Mouse (Mus musculus) MEL (cell line): Measurements from ENCODE around the gene Zg16. TPM values are rescaled to one million over a fixed set of nuclear protein-coding genes. Genes with fewer than 3 reads are reported as not detected.

Experiments
- DNase-seq: peaks from one replicate; pipeline ENCODE4 v3.0.0; 2011; ENCODE audit warnings: low read depth, low spot score
- H3K27ac ChIP-seq: 2 replicates; pipeline ENCODE4 v1.5.1; 2012; ENCODE audit warnings: low read depth, mild to moderate bottlenecking, control low read depth, low read length, moderate library complexity; ENCODE audit not compliant: control insufficient read depth
- H3K27me3 ChIP-seq, 2 experiments: fragments of 150-350 bp in 1 of 2; sonication (generic) in 1 of 2; 2 replicates each; pipeline ENCODE4 v1.6.1; 2012; ENCODE audit warnings: low read length in 2 of 2, mild to moderate bottlenecking in 2 of 2, improper control_type of control experiment in 1 of 2, moderate library complexity in 1 of 2; ENCODE audit not compliant: insufficient read depth in 2 of 2, control insufficient read depth in 1 of 2
- H3K36me3 ChIP-seq, 2 experiments: 2 replicates each; pipeline ENCODE4 v1.6.1; 2012 to 2014; ENCODE audit warnings: low read length in 2 of 2, improper control_type of control experiment in 1 of 2, inconsistent platforms in 1 of 2, mild to moderate bottlenecking in 1 of 2; ENCODE audit not compliant: insufficient read depth in 2 of 2, control insufficient read depth in 1 of 2
- H3K4me1 ChIP-seq, 2 experiments: fragments of 150-350 bp in 1 of 2; sonication (generic) in 1 of 2; 2 replicates each; pipeline ENCODE4 v1.6.1; 2012; ENCODE audit warnings: low read length in 2 of 2, improper control_type of control experiment in 1 of 2, mild to moderate bottlenecking in 1 of 2; ENCODE audit not compliant: insufficient read depth in 2 of 2, control insufficient read depth in 1 of 2
- H3K4me3 ChIP-seq, 2 experiments: fragments of 150-350 bp in 1 of 2; sonication (generic) in 1 of 2; 2 replicates each; pipeline ENCODE4 v1.5.1; 2012; ENCODE audit warnings: low read depth in 2 of 2, low read length in 2 of 2, mild to moderate bottlenecking in 2 of 2, moderate library complexity in 2 of 2, control low read depth in 1 of 2, improper control_type of control experiment in 1 of 2; ENCODE audit not compliant: control insufficient read depth in 1 of 2, insufficient read depth in 1 of 2
- H3K79me2 ChIP-seq: 2 replicates; pipeline ENCODE4 v1.6.1; 2012; ENCODE audit warnings: mild to moderate bottlenecking, low read length, moderate library complexity; ENCODE audit not compliant: control insufficient read depth, poor library complexity, insufficient read depth
- H3K9ac ChIP-seq: 2 replicates; pipeline ENCODE4 v1.6.1; 2012; ENCODE audit warnings: low read depth, mild to moderate bottlenecking, control low read depth, low read length, moderate library complexity; ENCODE audit not compliant: control insufficient read depth, poor library complexity, severe bottlenecking
- H3K9me3 ChIP-seq: fragments of 150-350 bp; sonication (generic); replicated peaks from 2 replicates; pipeline ENCODE4 v1.6.1; 2012; ENCODE audit warnings: mild to moderate bottlenecking, low read length, improper control_type of control experiment, moderate library complexity; ENCODE audit not compliant: insufficient read depth
- CHD1 ChIP-seq: IDR thresholded peaks from 2 replicates; pipeline ENCODE4 v1.6.1; 2012; ENCODE audit warnings: low read depth, mild to moderate bottlenecking, inconsistent platforms, low read length, improper control_type of control experiment
- CTCF ChIP-seq, 3 experiments: IDR thresholded peaks in 2 of 3; conservative IDR thresholded peaks in 1 of 3; 2 replicates each; pipeline ENCODE4 v1.5.1; 2011 to 2012; ENCODE audit warnings: low read length in 3 of 3, low read depth in 2 of 3, mild to moderate bottlenecking in 2 of 3, improper control_type of control experiment in 1 of 3, inconsistent platforms in 1 of 3, mixed read lengths in 1 of 3, moderate library complexity in 1 of 3; ENCODE audit not compliant: control insufficient read depth in 1 of 3, insufficient read depth in 1 of 3, poor library complexity in 1 of 3, severe bottlenecking in 1 of 3
- EP300 ChIP-seq, 2 experiments: IDR thresholded peaks; 2 replicates each; pipeline ENCODE4 v1.6.1; 2011; ENCODE audit warnings: improper control_type of control experiment in 2 of 2, low read length in 2 of 2, low read depth in 1 of 2, mild to moderate bottlenecking in 1 of 2
- GABPA ChIP-seq: IDR thresholded peaks from 2 replicates; pipeline ENCODE4 v1.6.1; 2012; ENCODE audit warnings: low read depth, mild to moderate bottlenecking, inconsistent platforms, low read length, improper control_type of control experiment, moderate library complexity
- HCFC1 ChIP-seq: IDR thresholded peaks from 2 replicates; pipeline ENCODE4 v1.6.1; 2012; ENCODE audit warnings: low read depth, mild to moderate bottlenecking, inconsistent platforms, low read length, improper control_type of control experiment, moderate library complexity
- JUND ChIP-seq: IDR thresholded peaks from 2 replicates; pipeline ENCODE4 v1.6.1; 2011; ENCODE audit warnings: low read depth, mild to moderate bottlenecking, improper control_type of control experiment, low read length
- KAT2A ChIP-seq: conservative IDR thresholded peaks from 2 replicates; pipeline ENCODE4 v1.6.1; 2012; ENCODE audit warnings: low read depth, low read length, improper control_type of control experiment, inconsistent platforms
- MAFK ChIP-seq: IDR thresholded peaks from 2 replicates; pipeline ENCODE4 v1.6.1; 2011; ENCODE audit warnings: low read depth, mild to moderate bottlenecking, low read length, improper control_type of control experiment, borderline replicate concordance
- MAX ChIP-seq: IDR thresholded peaks from 2 replicates; pipeline ENCODE4 v1.6.1; 2011; ENCODE audit warnings: low read length, improper control_type of control experiment
- MAZ ChIP-seq: IDR thresholded peaks from 2 replicates; pipeline ENCODE4 v1.6.1; 2012; ENCODE audit warnings: low read depth, mild to moderate bottlenecking, inconsistent platforms, low read length, improper control_type of control experiment
- MXI1 ChIP-seq: IDR thresholded peaks from 2 replicates; pipeline ENCODE4 v1.6.1; 2011; ENCODE audit warnings: mild to moderate bottlenecking, low read depth, low read length, improper control_type of control experiment
- MYB ChIP-seq: IDR thresholded peaks from 2 replicates; pipeline ENCODE4 v1.6.1; 2011; ENCODE audit warnings: mild to moderate bottlenecking, low read depth, low read length, improper control_type of control experiment
- NRF1 ChIP-seq: IDR thresholded peaks from 2 replicates; pipeline ENCODE4 v1.6.1; 2014; ENCODE audit warnings: low read depth, mild to moderate bottlenecking, inconsistent platforms, low read length, improper control_type of control experiment, moderate library complexity; ENCODE audit not compliant: poor library complexity, insufficient read depth, severe bottlenecking
- POLR2AphosphoS2 ChIP-seq: IDR thresholded peaks from 2 replicates; pipeline ENCODE4 v1.6.1; 2011; ENCODE audit warnings: low read length, improper control_type of control experiment
- POLR2AphosphoS5 ChIP-seq: IDR thresholded peaks from 2 replicates; pipeline ENCODE4 v1.6.1; 2012; ENCODE audit warnings: low read depth, borderline replicate concordance, mild to moderate bottlenecking, inconsistent platforms, low read length, moderate library complexity, mixed read lengths
- RCOR1 ChIP-seq: IDR thresholded peaks from 2 replicates; pipeline ENCODE4 v1.6.1; 2012; ENCODE audit warnings: low read depth, mild to moderate bottlenecking, inconsistent platforms, low read length, improper control_type of control experiment
- SIN3A ChIP-seq: IDR thresholded peaks from 2 replicates; pipeline ENCODE4 v1.6.1; 2012; ENCODE audit warnings: low read length, improper control_type of control experiment, inconsistent platforms
- TAL1 ChIP-seq: IDR thresholded peaks from 2 replicates; pipeline ENCODE4 v1.6.1; 2012; ENCODE audit warnings: mild to moderate bottlenecking, inconsistent platforms, low read length, moderate library complexity, mixed read lengths
- TBP ChIP-seq: IDR thresholded peaks from 2 replicates; pipeline ENCODE4 v1.8.0; 2011; ENCODE audit warnings: low read depth, low read length, improper control_type of control experiment
- TCF12 ChIP-seq: IDR thresholded peaks from 2 replicates; pipeline ENCODE4 v1.6.1; 2014; ENCODE audit warnings: low read depth, mild to moderate bottlenecking, inconsistent platforms, low read length, improper control_type of control experiment, moderate library complexity
- UBTF ChIP-seq: IDR thresholded peaks from 2 replicates; pipeline ENCODE4 v1.6.1; 2012; ENCODE audit warnings: low read depth, mild to moderate bottlenecking, inconsistent platforms, low read length, improper control_type of control experiment, moderate library complexity, borderline replicate concordance; ENCODE audit not compliant: insufficient read depth
- USF1 ChIP-seq: IDR thresholded peaks from 2 replicates; pipeline ENCODE4 v1.6.1; 2014; ENCODE audit warnings: low read depth, mild to moderate bottlenecking, inconsistent platforms, low read length, improper control_type of control experiment, moderate library complexity
- USF2 ChIP-seq, 2 experiments: IDR thresholded peaks; 2 replicates each; pipeline ENCODE4 v1.6.1; 2011 to 2012; ENCODE audit warnings: improper control_type of control experiment in 2 of 2, low read length in 2 of 2, borderline replicate concordance in 1 of 2, inconsistent platforms in 1 of 2, low read depth in 1 of 2, mild to moderate bottlenecking in 1 of 2; ENCODE audit not compliant: insufficient read depth in 1 of 2
- ZC3H11A ChIP-seq: IDR thresholded peaks from 2 replicates; pipeline ENCODE4 v1.6.1; 2012; ENCODE audit warnings: low read depth, mild to moderate bottlenecking, inconsistent platforms, low read length, improper control_type of control experiment
- ZKSCAN1 ChIP-seq: IDR thresholded peaks from 2 replicates; pipeline ENCODE4 v1.6.1; 2012; ENCODE audit warnings: low read depth, mild to moderate bottlenecking, inconsistent platforms, low read length, improper control_type of control experiment, moderate library complexity
- ZNF384 ChIP-seq: IDR thresholded peaks from 2 replicates; pipeline ENCODE4 v1.6.1; 2012; ENCODE audit warnings: low read depth, mild to moderate bottlenecking, inconsistent platforms, low read length, improper control_type of control experiment
- polyA plus RNA-seq, 2 experiments: library from polyadenylated mRNA; stranded (reverse) in 1 of 2; unstranded in 1 of 2; fragments of >175 nt in 1 of 2; fragments of >200 nt in 1 of 2; gene quantifications; 2 replicates each; pipeline versions ENCODE4 v1.2.1 to v1.2.4; 2012; ENCODE audit warnings: low replicate concordance in 2 of 2, low read depth in 1 of 2; ENCODE audit not compliant: insufficient read length in 2 of 2, insufficient read depth in 1 of 2, missing spikeins in 1 of 2
- total RNA-seq: library from RNA; depleted of rRNA; stranded (reverse); fragments of 300-350 nt; gene quantifications from 2 replicates; pipeline ENCODE4 v1.2.3, GENCODE M21; 2012

Gene Zg16
- total and polyA plus RNA-seq, 3 experiments, result 50.4 to 89.3 TPM; not detected in 1

GRCm38 (mm10) chr7:127026984-127027726, 60.0 kb downstream of the Zg16 start, which contains the start of gene Maz (continued):
- TF ChIP-seq RCOR1, result no peak
- TF ChIP-seq USF2 (IDR thresholded peaks at IDR 0.05; ENCODE audit: borderline replicate concordance in 1 of 2, insufficient read depth in 1 of 2, low read depth in 1 of 2, low read length in 2 of 2), result no peak
- peak; percentile 99 for TF ChIP-seq POLR2AphosphoS2
- TF ChIP-seq JUND, result no peak
- peak; percentile 78 for TF ChIP-seq TBP
- TF ChIP-seq MYB, result peak; percentile 98
- no peak for TF ChIP-seq UBTF
- TF ChIP-seq CTCF (IDR thresholded peaks at IDR 0.05 in 2 of 3, conservative IDR thresholded peaks at IDR 0.05 in 1 of 3; ENCODE audit: control insufficient read depth in 1 of 3, insufficient read depth in 1 of 3, low read depth in 2 of 3, low read length in 3 of 3, poor library complexity in 1 of 3, severe bottlenecking in 1 of 3), result 0 out of 6 replicates have a peak, but pooled peaks of 1 of the 3 experiments have one; percentile 2
- TF ChIP-seq MAZ, result peak; percentile 100
- no peak for TF ChIP-seq TAL1
- TF ChIP-seq NRF1, result peak; percentile 79

- Histone ChIP-seq H3K9me3 (no peaks in the 10 kb centered on the region), H3K27ac (peak overlapping the region; percentile 93), H3K9ac (peak overlapping the region; percentile 97), H3K36me3 (peaks cover 17 to 50% of the 10 kb centered on the region in 2 experiments), H3K27me3 (no peaks in the 10 kb centered on the region), H3K4me1 (peaks cover 26 to 47% of the 10 kb centered on the region in 2 experiments), H3K79me2 (peaks cover 41% of the 10 kb centered on the region), H3K4me3 (no peak overlapping the region; a peak in 1 of 4 replicates)
- TF ChIP-seq CHD1, result no peak
- no peak for TF ChIP-seq USF2 (IDR thresholded peaks at IDR 0.05; ENCODE audit: borderline replicate concordance in 1 of 2, insufficient read depth in 1 of 2, low read depth in 1 of 2, low read length in 2 of 2)
- no peak for TF ChIP-seq TBP
- TF ChIP-seq MAX, result no peak; the same call in 1 of the 2 replicates
- TF ChIP-seq SIN3A, result peak; percentile 20; the same call in 1 of the 2 replicates
- TF ChIP-seq MXI1, result no peak; the same call in 1 of the 2 replicates
- DNase-seq, result no peak
Observed at GRCm38 (mm10) chr7:127026616-127026983, 60.5 kb downstream of the Zg16 start.

- Histone ChIP-seq H3K27ac (peak overlapping the region; percentile 93), H3K4me3 (peak overlapping the region; percentile 59 to 86; a peak in 3 of 4 replicates), H3K9ac (peak overlapping the region; percentile 97), H3K9me3 (no peaks in the 10 kb centered on the region), H3K4me1 (peaks cover 22 to 44% of the 10 kb centered on the region in 2 experiments), H3K79me2 (peaks cover 41% of the 10 kb centered on the region), H3K27me3 (no peaks in the 10 kb centered on the region), H3K36me3 (peaks cover 15 to 46% of the 10 kb centered on the region in 2 experiments)
- peak; percentile 85 for DNase-seq
- TF ChIP-seq SIN3A (peak; percentile 19; the same call in 1 of the 2 replicates), RCOR1 (no peak), ZKSCAN1 (no peak), POLR2AphosphoS5 (no peak), USF1 (no peak), TCF12 (peak; percentile 36), ZNF384 (no peak), HCFC1 (peak; percentile 49; the same call in 1 of the 2 replicates), EP300 (IDR thresholded peaks at IDR 0.05; ENCODE audit: low read depth in 1 of 2, low read length in 2 of 2) (no peak; a peak in 1 of 4 replicates), MAFK (no peak), ZC3H11A (no peak), NRF1 (no peak), GABPA (no peak), KAT2A (no peak), MAZ (no peak; the same call in 1 of the 2 replicates)
Observed at GRCm38 (mm10) chr7:127026161-127026600, 60.9 kb downstream of the Zg16 start.
